Mouse (Mus musculus): ENCODE results near the gene Stat5b.

Gene Stat5b

DNA sequence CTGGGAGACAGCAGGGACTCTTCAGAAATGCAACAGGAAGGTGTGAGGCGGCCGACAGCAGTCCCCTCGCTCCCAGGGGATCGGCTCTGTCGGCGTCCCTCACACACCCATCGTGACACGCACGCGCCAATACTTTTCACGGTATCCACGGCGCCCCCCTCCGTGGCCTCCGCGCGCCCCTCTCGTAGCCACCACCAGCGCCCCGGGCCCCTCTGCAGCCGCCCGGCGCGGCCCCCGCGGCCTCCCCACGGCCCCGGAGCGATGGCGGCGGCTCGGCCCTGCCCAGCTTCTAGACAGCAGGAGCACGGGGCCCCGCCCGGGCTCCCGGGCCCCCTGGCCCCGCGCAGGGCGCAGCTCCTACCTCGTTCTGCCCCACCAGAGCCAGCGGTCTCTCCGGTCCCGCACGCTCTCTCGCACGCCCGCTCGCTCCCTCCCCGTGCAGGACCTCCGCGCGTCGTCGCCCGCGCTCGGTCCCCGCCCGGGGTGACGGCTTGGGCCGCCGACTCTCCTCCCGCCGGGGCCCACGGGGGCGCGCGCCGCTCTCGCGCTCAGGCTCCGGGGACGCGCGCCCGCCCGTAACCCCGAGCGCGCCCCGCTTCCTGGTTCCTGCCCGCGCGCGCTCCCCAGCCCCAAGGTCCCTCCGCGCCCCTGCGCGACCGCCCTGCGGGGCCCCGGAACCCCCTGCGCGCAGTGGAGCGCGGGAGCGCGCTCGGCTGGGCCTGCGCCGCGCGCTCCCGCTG lies at the start of gene Stat5b:
Stat5b (minus strand) TSS at position 687 of the 740 bp plus-strand sequence.
- peak; percentile 74 for DNase-seq (ENCODE audit: low spot score)

DNA sequence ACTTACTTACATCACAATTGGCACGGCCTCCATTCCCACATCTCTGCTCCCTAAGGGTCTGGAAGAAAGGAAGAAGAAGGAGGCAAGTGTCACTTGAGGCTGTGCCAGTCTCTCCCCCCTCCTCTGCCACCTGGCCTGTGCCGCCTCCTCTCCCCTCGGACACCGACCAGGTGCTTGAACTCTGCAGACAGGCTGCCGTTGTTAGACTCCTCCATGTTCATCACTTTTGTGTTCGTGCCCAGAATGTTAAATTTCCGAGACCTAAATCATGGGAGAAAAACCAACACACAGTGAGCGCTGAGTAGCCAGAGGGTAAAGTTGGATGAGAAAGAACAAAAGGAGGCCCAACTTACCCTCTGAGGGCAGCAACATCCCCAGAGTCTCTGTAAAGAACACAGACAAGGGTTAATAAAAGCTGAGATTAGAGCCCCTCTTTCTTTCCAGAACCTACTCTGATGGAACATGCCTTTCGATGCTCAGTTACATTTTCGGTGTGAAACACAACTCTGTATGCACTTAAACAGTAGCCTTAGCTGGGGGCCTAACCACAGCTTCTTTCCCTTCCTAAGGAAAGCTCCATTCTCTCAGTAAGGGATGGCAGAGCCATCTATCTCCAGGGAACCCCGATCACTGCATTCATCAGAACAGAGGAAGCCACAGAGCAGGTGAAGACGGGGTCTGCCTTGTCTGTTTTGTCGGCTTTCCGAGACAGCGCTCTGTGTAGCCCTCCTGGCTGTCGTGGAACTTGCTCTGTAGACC lies 48.1 kb upstream of the Stat5b start:
- DNase-seq (ENCODE audit: low spot score): no peak

DNA sequence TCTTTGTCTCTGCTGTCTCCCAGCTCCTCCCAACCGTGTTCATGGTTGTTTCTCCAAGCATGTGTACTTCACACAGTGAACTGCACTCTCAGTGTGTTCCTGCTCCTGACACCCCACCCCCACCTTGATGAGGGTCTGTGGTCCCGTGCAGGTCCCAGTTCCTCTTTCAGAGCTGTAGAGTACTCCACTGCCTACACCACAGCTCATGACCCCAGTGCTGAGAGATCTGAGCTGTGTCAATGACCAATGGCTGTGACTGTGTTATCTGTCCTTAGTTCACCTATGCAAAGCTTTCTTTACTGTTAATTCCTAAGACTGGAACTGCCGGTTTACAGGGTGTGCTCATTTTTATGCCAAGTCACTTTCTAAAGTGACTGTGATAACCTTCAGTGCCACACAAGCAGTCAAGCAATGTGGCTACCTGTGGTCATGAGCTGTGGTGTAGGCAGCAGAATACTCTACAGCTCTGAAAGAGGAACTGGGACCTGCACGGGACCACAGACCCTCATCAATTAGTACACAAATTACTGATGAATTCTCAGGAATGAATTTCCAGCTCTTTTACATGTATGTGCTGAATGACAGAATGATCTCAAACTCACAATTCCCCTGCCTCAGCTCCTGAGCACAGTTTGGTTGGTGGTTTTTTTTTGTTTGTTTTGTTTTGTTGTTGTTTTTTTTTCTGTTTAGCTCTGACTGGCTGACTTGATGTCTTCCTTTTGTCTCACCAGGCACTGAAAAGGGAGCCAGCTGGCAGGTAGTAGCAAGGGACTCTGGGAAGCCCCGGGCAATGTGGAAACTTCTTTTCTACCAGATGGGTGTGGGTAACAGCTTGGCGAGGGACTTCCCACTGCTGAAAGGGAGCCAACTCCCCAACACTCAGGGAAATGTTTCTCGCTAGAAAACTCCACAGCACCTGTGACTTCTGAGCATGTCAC lies 47.0 kb upstream of the Stat5b start:
- DNase-seq (ENCODE audit: low spot score): no peak

DNA sequence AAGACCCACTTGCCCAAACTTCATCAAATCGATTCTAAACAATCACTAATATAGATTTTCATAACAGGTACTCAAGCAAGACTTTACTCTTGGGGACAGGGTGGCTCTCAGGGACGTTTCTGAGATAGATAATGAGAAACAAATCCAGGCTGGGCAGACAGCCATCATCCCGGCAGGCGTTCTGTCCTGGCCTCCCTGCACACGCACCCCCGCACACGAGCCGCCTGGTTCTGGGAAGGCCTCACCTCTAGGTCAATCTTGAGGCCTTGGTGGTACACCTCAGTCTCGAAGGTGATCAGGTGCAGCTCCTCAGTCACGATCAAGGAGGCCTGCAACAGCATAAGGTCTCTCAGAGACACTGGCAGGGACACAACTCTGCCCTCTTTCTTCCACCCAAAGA lies 45.6 kb upstream of the Stat5b start:
- no peak for DNase-seq (ENCODE audit: low spot score)

DNA sequence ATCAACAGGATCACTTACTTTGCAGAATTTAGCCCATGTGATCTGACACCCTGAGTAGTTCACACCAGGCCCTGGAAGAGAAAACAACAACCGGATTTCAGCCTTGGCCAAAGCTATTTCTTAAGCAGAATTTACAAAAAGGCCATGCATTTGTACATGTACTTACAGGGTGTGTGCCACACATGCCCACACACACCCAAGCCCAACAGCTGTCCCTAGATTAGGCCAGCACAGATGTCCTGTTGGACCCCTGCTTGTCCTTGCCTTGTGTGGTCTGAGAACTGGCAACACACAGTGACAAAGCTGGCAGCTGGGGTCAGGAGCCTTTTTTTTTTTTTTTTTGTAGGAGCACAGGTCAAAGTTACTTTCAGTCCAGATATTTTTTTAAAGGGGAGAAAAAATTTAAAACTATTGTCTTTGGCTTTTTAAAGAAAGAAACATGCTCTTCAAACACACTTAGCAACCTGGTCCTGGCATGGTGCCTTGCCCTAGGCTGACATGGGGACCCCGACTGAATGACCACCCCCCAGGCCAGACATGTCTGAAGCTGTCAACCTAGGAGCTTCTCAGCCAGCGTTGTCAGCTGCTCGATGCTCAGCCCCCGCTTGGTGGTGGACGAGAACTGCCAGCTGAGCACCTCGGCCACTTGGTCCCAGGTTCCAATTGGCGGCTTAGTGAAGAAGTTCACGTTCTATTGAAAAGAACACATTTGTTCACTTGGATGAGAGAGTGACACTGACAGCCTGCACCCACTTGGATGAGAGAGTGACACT lies 43.8 kb upstream of the Stat5b start:
- no peak for DNase-seq (ENCODE audit: low spot score)

DNA sequence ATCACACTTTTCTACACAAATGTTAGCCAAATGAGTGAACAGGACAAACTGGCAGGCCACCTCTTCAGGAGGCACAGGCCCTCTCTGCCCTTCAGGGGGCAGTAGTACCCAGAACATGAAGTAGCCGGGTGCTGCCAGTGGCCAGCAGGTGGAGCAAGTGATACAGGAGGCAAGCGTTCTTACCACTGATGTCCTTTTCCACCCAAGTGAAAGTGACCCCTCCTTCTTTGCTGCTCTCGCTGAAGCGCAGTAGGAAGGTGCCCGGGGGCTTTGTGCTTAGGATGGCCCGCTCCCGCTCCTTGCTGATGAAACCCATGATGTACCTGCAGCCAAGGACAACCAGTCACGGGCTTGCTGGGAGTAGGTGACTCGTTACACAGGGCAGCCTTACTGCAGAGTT lies 43.0 kb upstream of the Stat5b start:
- DNase-seq (ENCODE audit: low spot score): peak; percentile 92

DNA sequence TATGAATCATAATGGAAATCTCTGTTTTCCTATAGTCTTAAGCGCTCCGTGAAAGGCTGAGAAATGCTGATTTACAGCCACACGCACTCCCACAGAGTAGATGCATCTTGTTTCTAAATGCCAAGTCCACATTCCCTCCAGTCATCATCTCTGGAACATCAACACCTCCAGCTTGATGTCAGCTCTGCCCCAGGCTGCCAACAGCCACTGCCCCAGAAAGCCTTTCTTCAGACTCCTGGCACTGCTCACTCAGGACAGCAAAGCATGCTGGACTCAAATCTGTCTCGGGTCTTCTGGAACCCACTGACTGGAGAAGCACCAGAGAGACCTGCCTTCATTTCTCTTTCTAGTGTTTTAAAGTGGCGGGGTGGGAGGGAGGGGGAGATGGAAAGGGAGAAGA lies 41.9 kb upstream of the Stat5b start:
- DNase-seq (ENCODE audit: low spot score): no peak

DNA sequence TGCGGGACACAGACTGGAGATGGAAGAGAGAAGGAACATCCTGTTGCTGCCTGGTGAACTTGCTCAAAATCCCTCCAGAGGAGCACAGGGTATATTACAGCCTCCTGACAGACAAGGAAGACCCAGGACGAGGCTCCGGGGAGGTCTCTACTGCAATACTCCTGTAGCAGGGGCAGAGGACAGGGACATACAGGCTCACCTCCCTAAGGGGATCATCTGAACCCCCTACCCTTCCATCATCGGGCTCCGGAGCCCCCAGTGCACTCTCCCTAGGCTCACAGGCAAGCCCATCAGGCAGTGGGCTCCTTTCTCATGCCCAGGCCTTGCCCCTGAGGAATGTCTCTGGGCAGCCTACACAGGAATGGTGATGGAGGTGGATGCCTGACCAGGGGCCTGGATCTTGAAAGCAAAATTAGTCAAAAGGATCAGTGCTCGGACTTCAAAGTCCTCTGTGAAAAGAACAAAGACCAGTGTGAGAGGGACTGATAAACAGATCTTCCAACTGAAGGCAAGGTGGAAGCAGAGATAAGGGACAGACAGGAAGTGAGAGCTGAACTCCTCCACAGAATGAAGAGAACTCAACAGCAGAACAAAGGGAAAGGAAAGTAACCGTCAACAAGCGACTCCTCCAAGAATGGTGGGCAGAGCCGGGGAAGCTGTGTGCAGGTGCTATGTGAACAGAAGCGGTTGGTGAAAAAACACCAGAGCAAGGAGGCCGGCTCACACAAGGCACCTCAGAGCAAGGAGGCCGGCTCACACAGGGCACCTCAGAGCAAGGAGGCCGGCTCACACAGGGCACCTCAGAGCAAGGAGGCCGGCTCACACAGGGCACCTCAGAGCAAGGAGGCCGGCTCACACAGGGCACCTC lies 41.0 kb upstream of the Stat5b start:
- no peak for DNase-seq (ENCODE audit: low spot score)

DNA sequence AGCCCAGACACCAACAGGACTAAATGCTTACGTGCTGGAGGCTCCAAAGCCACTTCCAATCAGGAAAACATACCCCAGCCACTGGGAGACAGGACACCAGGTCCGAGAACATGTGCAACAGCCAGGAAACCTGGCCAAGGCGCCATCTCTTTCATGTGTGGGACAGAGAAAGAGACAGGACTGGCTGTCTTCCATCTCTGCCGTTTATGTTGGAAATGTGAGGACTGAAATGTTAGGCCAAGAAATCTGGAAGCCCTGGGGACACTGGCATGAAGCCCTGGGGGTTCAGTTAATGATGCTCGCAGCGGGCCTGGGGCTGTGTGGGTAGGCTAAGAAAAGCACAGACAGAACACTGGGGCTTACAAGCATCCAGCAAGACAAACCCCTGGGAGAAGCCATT lies 40.0 kb upstream of the Stat5b start:
- no peak for DNase-seq (ENCODE audit: low spot score)

DNA sequence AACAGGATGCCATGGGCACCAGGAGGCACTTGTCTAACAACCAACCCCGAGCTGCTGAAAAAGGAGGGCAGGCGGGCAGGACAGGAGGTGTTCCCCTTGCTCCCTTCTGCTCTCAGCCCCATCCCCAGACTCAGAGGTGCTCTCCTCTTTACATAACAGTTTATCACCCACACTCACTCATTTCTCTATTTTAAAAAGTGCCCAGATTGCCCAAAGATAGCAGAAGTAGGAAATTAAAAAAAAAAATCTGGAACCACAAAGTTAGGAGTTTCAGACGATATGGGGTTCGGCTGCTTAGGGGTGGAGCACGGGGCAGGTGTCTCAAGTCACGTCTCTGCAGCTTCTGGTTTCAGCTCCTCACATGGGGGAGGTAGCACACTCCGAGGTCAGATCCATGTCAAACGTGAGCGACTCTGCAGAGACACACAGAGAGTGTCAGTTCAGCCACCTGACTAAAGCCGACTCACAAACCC lies 37.9 kb upstream of the Stat5b start:
- no peak for DNase-seq (ENCODE audit: low spot score)

DNA sequence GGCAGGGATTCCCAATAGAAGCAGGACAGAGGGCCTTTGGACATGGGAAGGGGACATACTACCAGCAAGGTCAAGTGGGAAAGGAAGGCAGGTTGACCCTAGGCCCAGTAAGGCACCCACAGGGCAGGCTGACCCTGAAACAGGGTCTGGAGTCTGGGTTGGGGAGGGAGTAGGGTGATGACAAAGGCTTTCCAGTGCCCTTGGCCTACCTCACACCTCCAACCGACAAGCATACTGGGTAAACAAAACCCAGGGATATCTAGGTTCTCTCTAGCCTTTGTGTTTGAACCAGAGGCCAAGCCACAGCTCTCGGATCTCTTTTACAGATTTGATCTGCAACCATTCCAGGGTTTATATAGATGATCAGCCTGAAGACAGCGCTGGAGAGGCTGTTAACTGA lies 37.2 kb upstream of the Stat5b start:
- no peak for DNase-seq (ENCODE audit: low spot score)

DNA sequence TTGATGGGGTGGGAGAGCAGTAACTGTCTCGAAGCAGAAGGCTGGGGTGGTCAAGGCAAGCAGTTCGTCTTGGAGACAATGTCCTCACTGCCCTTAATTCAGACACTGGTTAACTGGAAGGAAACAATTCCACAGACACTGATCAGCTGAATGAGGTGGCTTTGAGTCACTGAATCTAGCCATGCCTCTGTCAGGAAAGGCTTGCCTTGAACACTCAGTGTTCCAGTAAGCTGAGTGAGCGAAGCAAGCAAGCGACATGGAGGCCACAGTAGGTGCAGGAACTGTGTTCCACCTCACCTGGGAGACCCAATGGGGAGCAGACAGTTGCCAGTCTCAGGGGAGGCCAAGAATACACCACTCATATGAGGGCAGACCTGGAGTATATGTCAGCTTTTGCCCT lies 36.7 kb upstream of the Stat5b start:
- DNase-seq (ENCODE audit: low spot score): no peak

DNA sequence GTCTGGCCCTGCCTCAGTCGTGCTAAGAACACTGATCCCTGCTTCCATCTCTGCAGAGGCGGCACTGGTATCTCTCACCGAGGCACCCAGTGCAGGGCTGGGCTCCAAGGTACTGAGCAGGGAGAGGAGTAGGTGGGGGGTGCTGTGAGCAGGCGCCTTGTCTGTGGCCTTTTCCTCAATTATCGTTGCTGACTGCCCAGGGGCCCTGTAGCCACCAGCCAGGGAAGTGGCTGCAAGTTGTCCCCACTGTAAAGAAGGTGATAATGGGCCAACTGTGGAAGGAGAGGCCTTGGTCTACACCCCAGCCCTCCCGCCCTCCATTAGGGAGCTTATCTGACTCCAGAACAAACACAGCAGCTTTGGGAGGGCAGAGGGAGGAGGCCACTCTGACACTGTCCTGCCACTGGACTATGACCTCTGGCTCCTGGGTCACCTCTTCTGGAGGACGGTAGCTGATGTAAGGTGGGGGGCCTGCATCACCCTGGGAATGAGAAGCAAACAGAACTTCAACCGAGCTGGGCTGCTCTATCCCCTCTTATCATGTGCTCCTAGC lies 35.7 kb upstream of the Stat5b start:
- DNase-seq (ENCODE audit: low spot score): no peak

DNA sequence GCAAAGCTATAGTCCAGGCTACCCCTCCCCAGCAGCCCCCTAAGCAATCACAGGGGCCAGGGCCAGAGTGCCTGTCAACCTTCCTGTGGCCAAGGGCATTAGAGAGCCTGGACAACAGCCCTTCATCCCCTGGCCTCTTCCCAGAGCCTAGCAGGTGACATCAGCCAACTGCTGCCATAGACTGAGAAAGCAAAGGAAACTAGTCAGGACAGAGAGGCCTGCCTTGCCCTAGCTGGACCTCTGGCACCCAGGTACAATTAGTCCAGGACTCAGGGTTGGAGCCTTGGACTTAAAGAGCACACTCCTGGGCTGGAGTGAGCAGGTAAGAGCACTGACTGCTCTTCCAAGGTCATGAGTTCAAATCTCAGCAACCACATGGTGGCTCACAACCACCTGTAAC lies 34.9 kb upstream of the Stat5b start:
- no peak for DNase-seq (ENCODE audit: low spot score)

DNA sequence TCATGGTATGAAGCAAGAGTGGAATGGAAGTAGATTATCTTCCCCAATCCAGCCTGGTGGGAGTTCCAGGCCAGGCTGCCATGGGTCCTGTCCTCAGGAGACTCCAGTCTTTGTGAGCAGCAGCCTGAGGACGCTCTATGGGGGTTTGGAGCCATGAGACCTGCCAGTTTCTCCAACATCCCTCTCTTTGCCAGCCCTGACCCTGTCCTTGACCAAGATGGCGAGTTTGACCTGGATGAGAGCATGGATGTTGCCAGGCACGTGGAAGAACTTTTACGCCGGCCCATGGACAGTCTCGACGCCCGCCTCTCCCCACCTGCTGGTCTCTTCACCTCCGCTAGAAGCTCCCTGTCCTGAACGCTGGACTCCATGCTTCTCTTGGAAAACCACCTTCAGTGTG lies 33.1 kb upstream of the Stat5b start:
- no peak for DNase-seq (ENCODE audit: low spot score)

DNA sequence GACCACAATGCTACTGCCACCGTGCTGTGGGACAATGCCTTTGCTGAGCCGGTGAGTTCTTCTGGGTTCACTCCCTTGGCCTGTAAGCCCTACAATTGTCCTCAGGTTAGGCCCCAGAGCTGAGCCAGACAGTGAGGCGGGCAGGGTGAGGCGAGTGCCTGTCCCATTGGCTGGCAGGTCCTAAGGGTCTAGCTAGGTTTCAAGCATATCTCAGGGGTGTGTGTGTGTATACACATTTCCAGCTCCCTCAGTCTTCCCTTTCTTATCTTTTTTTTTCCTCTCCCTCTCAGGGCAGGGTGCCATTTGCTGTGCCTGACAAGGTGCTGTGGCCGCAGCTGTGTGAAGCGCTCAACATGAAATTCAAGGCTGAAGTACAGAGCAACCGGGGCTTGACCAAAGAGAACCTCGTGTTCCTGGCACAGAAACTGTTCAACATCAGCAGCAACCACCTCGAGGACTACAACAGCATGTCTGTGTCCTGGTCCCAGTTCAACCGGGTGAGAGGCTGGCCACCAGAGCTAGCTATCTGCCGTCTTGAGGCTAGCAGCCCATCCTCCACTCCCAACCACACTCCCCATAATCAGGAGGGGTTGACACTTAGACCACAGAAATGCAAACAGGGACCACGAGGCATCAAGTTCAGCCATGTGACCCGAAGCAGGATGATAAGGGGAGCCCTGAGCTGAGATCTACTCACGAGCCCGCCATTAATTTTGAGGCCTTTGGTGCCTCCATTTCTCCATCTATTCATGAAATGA lies 29.0 kb upstream of the Stat5b start:
- DNase-seq (ENCODE audit: low spot score): no peak

DNA sequence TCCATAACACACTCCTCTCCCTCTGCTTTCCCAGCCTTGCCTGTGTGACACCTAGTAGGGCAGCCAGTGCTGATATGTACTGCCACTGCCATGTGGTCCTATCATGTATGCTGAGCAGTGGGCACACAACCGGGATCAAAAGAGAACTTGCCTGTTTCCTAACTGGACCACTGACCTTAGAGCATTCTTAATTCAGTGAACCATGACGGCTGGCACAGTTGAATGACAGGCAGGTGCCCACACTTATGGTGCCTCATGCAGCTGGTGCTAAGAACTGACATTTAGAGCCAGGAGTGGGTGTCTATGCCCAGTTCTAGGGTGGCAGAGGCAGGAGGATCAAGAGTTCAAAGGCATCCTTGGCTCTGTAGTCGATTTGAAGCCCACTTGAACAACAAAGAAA lies 25.2 kb upstream of the Stat5b start:
- no peak for DNase-seq (ENCODE audit: low spot score)

DNA sequence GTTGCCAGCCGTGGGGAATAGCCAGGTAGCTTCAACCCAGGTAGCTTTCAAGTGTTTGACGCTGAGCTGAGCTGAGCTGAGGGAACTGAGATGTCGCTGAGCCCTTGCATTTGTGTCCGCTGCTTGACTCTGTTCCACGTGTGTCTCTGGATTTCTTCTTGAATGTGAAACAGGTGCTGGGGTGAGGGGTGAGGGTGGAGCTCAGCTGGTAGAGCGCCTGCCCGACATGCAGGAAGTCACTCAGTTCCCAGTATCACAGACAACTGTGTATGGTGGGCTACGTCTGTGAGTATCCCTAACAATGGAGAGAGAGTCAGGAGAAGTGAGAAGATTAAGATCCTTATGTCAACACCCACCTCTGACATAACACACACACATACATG lies 20.4 kb upstream of the Stat5b start:
- DNase-seq (ENCODE audit: low spot score): no peak

DNA sequence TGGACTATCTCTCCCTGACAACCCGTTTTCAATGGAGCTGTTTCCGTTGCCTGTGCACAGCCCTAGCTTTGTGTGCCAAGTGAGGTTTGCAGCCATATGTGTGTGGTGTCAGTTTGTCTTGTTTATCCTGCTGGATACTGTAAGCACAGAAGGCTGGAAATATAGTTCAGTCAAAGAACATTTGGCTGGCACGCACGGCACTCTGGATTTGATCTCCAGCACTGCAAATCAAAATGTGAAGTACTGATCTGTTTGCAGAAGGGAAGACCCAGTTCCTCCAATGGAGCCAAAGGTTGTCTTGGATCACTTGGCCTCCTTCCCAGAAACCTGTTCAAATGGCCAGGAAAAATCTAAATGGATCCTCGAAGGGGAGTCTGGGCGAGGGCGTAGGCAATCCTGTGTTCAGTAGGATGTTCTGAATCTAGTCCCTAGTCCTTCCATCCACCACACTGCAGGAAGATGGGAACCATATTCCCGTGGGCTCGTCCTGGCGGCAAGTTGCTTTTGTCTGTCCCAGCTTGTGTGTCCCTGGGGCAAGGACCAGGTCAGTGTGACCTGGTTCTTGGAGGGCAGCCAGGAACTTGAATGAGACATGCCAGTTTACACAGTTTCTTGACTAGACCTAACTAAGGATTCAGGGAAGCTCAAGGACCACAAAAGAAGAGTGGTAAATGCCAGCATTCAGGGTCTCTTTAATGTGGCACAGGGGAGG lies 19.9 kb upstream of the Stat5b start:
- no peak for DNase-seq (ENCODE audit: low spot score)

All from urinary bladder, postnatal 14 days (tissue).